Mouse (Mus musculus): ENCODE data around the gene Zfp429. TPM values are rescaled to one million over a fixed set of nuclear protein-coding genes. Genes with fewer than 3 reads are reported as not detected.
"Not testable (repeated sequence)": the region's sequence is repeated elsewhere in the genome, so short reads cannot be mapped to it uniquely, and the experiment has no call there.

Gene Zfp429
- 3.3 and 4.6 TPM in 2 replicates for polyA plus RNA-seq (2014; fragmentation: Nextera tagmentation; extraction: Ambion mirVana)

GRCm38 (mm10) chr13:67399183-67399903 lies at the start of gene Zfp429:
TSS of gene Zfp429 (minus strand) at chr13:67399819.
- DNase-seq (ENCODE audit: low spot score), result peak; percentile 82
- H3K36me3 ChIP-seq (ENCODE audit: control insufficient read depth, insufficient read depth, low read length); H3K27ac ChIP-seq (ENCODE audit: low read depth, low read length); H3K9me3 ChIP-seq (replicated peaks; ENCODE audit: control insufficient read depth, low read length); H3K4me1 ChIP-seq (ENCODE audit: control insufficient read depth, insufficient read depth, low read length); H3K27me3 ChIP-seq (replicated peaks; ENCODE audit: control insufficient read depth, insufficient read depth, low read length): not testable (repeated sequence)
- peak; percentile 97 for ATAC-seq
- Histone ChIP-seq H3K9ac (ENCODE audit: low read length) (peak within 1 kb of the TSS; percentile 62), H3K4me2 (ENCODE audit: low read length) (peak within 1 kb of the TSS; percentile 61), H3K4me3 (ENCODE audit: low read depth, low read length) (peak within 1 kb of the TSS; percentile 47)
- 3% methylated on average over 14 of the region's 16 CpGs for WGBS

GRCm38 (mm10) chr13:67437095-67437494 lies 37.5 kb upstream of the Zfp429 start:
- H3K4me1 ChIP-seq (ENCODE audit: control insufficient read depth, insufficient read depth, low read length); ATAC-seq; H3K27me3 ChIP-seq (replicated peaks; ENCODE audit: control insufficient read depth, insufficient read depth, low read length); H3K27ac ChIP-seq (ENCODE audit: low read depth, low read length); H3K4me2 ChIP-seq (ENCODE audit: low read length); H3K4me3 ChIP-seq (ENCODE audit: low read depth, low read length); H3K9me3 ChIP-seq (replicated peaks; ENCODE audit: control insufficient read depth, low read length); DNase-seq (ENCODE audit: low spot score); H3K36me3 ChIP-seq (ENCODE audit: control insufficient read depth, insufficient read depth, low read length); H3K9ac ChIP-seq (ENCODE audit: low read length): not testable (repeated sequence)
- 57% methylated on average over 1 of the region's 3 CpGs for WGBS

- no peak for DNase-seq (ENCODE audit: low spot score)
Measured at GRCm38 (mm10) chr13:67428116-67428515, 28.5 kb upstream of the Zfp429 start.

GRCm38 (mm10) chr13:67425699-67426098 lies 26.1 kb upstream of the Zfp429 start:
- H3K9me3 ChIP-seq (replicated peaks; ENCODE audit: control insufficient read depth, low read length); ATAC-seq: not testable (repeated sequence)

More at GRCm38 (mm10) chr13:67428116-67428515, 28.5 kb upstream of the Zfp429 start:
- 83% methylated on average over 3 of the region's 3 CpGs for WGBS
- Histone ChIP-seq H3K9me3 (replicated peaks; ENCODE audit: control insufficient read depth, low read length) (no peaks in the 10 kb centered on the region), H3K27me3 (replicated peaks; ENCODE audit: control insufficient read depth, insufficient read depth, low read length) (no peaks in the 10 kb centered on the region), H3K27ac (ENCODE audit: low read depth, low read length) (no peak overlapping the region), H3K36me3 (ENCODE audit: control insufficient read depth, insufficient read depth, low read length) (no peaks in the 10 kb centered on the region), H3K4me1 (ENCODE audit: control insufficient read depth, insufficient read depth, low read length) (no peaks in the 10 kb centered on the region), H3K4me3 (ENCODE audit: low read depth, low read length) (no peak overlapping the region), H3K9ac (ENCODE audit: low read length) (no peak overlapping the region), H3K4me2 (ENCODE audit: low read length) (no peak overlapping the region)
- ATAC-seq, result no peak

GRCm38 (mm10) chr13:67422532-67422931 lies 22.9 kb upstream of the Zfp429 start:
- H3K9me3 ChIP-seq (replicated peaks; ENCODE audit: control insufficient read depth, low read length); H3K27ac ChIP-seq (ENCODE audit: low read depth, low read length); DNase-seq (ENCODE audit: low spot score); H3K36me3 ChIP-seq (ENCODE audit: control insufficient read depth, insufficient read depth, low read length); ATAC-seq; H3K27me3 ChIP-seq (replicated peaks; ENCODE audit: control insufficient read depth, insufficient read depth, low read length); H3K4me1 ChIP-seq (ENCODE audit: control insufficient read depth, insufficient read depth, low read length); H3K4me3 ChIP-seq (ENCODE audit: low read depth, low read length); H3K4me2 ChIP-seq (ENCODE audit: low read length); H3K9ac ChIP-seq (ENCODE audit: low read length): not testable (repeated sequence)
- 76% methylated on average over 2 of the region's 2 CpGs for WGBS

More at GRCm38 (mm10) chr13:67425699-67426098, 26.1 kb upstream of the Zfp429 start:
- not testable (repeated sequence) for H3K4me1 ChIP-seq (ENCODE audit: control insufficient read depth, insufficient read depth, low read length); H3K4me2 ChIP-seq (ENCODE audit: low read length); H3K4me3 ChIP-seq (ENCODE audit: low read depth, low read length); DNase-seq (ENCODE audit: low spot score); H3K27me3 ChIP-seq (replicated peaks; ENCODE audit: control insufficient read depth, insufficient read depth, low read length); H3K27ac ChIP-seq (ENCODE audit: low read depth, low read length); H3K9ac ChIP-seq (ENCODE audit: low read length); H3K36me3 ChIP-seq (ENCODE audit: control insufficient read depth, insufficient read depth, low read length)

GRCm38 (mm10) chr13:67421207-67421857 lies 21.7 kb upstream of the Zfp429 start, which contains the start of gene Zfp459:
TSS of gene Zfp459 (minus strand) at chr13:67421418.
- H3K9me3 ChIP-seq (replicated peaks; ENCODE audit: control insufficient read depth, low read length), result no peaks in the 10 kb centered on the region
- peak within 1 kb of the TSS; percentile 66 for H3K4me2 ChIP-seq (ENCODE audit: low read length)
- H3K9ac ChIP-seq (ENCODE audit: low read length), result peak within 1 kb of the TSS; percentile 53
- no peak within 1 kb of the TSS for H3K27ac ChIP-seq (ENCODE audit: low read depth, low read length)
- DNase-seq (ENCODE audit: low spot score), result peak; percentile 64
- 2% methylated on average over 22 of the region's 22 CpGs for WGBS
- no peaks in the 10 kb centered on the region for H3K27me3 ChIP-seq (replicated peaks; ENCODE audit: control insufficient read depth, insufficient read depth, low read length)
- H3K4me1 ChIP-seq (ENCODE audit: control insufficient read depth, insufficient read depth, low read length), result no peaks in the 10 kb centered on the region
- H3K4me3 ChIP-seq (ENCODE audit: low read depth, low read length), result peak within 1 kb of the TSS; percentile 41
- H3K36me3 ChIP-seq (ENCODE audit: control insufficient read depth, insufficient read depth, low read length), result no peaks in the 10 kb centered on the region
- ATAC-seq, result peak; percentile 87

DNA sequence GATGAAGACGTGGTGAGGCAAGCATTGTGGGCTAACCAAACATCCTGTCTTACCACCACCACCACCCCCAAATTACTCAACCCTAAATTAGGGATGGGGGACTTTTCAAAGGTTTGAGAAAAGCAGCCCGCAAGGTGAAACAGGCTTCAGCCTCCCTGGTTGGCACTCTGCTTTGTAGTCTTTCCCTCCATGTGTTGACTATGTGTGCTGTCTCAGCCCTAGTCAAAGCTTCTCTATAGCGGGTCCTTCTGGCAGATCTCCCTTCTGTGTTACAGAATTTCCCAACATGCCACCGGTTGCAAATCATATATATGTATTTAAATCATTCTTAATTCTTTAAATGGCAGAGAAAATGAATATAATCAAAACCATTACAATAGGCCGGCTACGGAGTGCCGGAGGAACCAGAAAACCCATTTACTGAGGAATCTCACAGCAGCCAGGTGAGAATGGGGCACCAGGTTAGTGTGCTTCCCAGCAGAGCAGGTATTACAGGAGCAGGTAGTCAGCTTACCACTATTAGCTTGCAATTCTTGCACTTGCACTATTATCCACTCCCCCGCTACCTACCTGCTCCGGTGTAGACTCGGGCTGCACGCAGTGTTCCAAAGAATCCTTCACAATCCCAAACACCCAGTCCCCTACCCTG lies 21.1 kb upstream of the Zfp429 start:
- no peaks in the 10 kb centered on the region for H3K36me3 ChIP-seq (ENCODE audit: control insufficient read depth, insufficient read depth, low read length)
- peak overlapping the region; percentile 41 for H3K4me3 ChIP-seq (ENCODE audit: low read depth, low read length)
- WGBS, result 33% methylated on average over 11 of the region's 11 CpGs
- no peaks in the 10 kb centered on the region for H3K27me3 ChIP-seq (replicated peaks; ENCODE audit: control insufficient read depth, insufficient read depth, low read length)
- no peaks in the 10 kb centered on the region for H3K9me3 ChIP-seq (replicated peaks; ENCODE audit: control insufficient read depth, low read length)
- no peak overlapping the region for H3K27ac ChIP-seq (ENCODE audit: low read depth, low read length)
- H3K9ac ChIP-seq (ENCODE audit: low read length), result peak overlapping the region; percentile 53
- ATAC-seq, result peak; percentile 10; the same call in 1 of the 2 replicates
- no peak for DNase-seq (ENCODE audit: low spot score)
- no peaks in the 10 kb centered on the region for H3K4me1 ChIP-seq (ENCODE audit: control insufficient read depth, insufficient read depth, low read length)
- H3K4me2 ChIP-seq (ENCODE audit: low read length), result peak overlapping the region; percentile 66

DNA sequence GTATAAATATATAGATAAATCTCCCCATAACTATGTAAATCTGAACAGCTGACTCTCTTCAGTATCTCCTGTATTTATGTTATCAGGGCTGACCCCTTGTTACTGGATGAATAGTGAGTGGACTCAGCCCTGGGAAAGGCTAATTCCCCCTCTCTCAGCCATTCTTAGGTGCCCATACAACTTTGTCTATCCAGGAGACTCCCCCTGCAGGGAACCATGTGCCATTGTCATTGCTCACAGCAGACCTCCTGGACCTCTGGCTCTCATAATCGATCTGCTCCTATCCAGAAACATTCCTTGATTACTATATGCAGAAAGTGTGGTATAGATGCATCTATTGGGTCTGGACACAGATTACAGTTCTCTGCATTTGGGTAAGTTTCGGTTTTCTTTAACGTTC lies 17.2 kb upstream of the Zfp429 start:
- 86% methylated on average over 3 of the region's 3 CpGs for WGBS
- Histone ChIP-seq H3K27me3 (replicated peaks; ENCODE audit: control insufficient read depth, insufficient read depth, low read length) (no peaks in the 10 kb centered on the region), H3K4me1 (ENCODE audit: control insufficient read depth, insufficient read depth, low read length) (no peaks in the 10 kb centered on the region), H3K9ac (ENCODE audit: low read length) (no peak overlapping the region), H3K36me3 (ENCODE audit: control insufficient read depth, insufficient read depth, low read length) (no peaks in the 10 kb centered on the region), H3K9me3 (replicated peaks; ENCODE audit: control insufficient read depth, low read length) (no peaks in the 10 kb centered on the region), H3K4me2 (ENCODE audit: low read length) (no peak overlapping the region), H3K4me3 (ENCODE audit: low read depth, low read length) (no peak overlapping the region), H3K27ac (ENCODE audit: low read depth, low read length) (no peak overlapping the region)
- DNase-seq (ENCODE audit: low spot score) (no peak), ATAC-seq (no peak)

All from forebrain, embryonic 14.5 days (tissue).